Mouse (Mus musculus) lung, postnatal 10 days (tissue): ENCODE measurements around the gene Med14.

Experiments used
- DNase-seq: peaks from one replicate; pipeline ENCODE4 v3.0.0; 2021

The Med14 gene

DNA sequence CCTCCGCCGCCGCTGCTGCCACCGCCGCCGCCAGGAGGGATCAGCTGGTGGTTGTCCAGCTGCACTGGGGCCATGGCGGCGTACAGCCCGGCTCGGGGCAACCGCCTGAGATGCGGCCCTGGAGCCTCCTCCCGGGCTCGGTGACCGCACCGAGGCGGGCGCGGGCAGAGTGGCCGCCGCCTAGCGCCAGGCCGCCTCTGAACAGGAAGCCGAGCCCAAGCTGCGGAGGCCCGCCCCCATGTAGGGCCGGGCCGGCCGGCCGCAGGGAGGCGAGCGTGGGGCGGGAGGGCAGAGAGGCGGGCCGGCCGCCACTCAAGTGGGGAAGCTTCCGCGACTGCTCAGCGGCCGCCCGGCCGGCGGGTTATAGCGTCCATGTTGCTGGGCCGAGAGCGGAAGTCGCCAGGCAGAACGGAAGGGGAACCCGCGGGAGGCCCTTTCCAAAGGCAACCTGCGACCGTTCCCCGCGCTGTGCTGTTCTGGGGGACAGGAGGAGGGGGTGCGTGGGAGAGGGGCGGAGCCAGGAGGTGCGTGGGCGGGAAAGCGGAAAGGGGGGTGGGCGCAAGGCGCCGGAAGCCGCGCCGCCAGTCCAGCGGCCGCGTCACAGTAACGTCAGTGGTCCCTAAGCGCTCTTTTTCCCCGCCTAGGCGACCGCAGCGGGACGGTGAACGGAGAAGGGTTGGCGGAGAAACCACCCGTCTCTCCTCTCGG is at the start of gene Med14:
Gene Med14 (minus strand): TSS at position 448 of the 708 bp plus-strand sequence.
- DNase-seq: peak; percentile 89

DNA sequence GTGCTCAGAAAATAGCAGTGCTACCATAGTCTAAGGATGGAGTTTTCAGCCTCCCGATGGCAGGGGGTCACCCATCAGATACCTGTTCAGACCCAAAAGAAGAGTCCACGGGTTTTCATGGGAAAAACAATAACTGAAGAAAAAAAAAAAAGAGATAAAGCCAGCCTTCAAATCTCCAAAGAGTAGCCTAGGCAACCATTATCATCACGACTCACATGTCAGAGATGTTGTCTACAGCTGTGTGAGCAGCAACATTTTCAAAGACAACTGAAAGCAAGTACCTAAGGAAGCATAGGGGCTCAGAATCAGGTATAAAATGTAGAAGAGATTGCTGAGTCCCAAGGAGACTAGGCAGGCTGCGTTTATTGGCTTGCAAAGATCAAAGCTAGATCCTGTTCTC is 38.7 kb upstream of the Med14 start:
- no peak for DNase-seq

DNA sequence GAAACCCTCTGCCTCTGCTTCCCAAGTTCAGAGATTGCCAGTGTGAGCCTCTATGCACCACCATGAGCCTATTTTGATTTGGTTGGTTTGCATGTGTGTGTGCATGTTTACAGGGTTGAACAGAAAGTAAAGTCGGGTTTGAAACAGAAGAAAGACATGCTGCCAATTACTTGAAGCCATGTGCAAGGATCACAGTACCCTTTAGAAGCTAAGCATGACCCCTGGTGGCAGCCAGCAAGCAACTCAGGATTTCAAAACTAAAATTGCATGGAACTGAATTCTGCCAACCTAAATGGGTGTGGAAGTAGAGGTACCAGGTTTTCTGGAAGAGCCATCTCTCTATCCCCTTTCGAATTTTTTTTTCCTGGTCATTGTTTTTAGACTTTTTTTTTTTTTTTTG is 33.0 kb upstream of the Med14 start:
- DNase-seq: peak; percentile 58

DNA sequence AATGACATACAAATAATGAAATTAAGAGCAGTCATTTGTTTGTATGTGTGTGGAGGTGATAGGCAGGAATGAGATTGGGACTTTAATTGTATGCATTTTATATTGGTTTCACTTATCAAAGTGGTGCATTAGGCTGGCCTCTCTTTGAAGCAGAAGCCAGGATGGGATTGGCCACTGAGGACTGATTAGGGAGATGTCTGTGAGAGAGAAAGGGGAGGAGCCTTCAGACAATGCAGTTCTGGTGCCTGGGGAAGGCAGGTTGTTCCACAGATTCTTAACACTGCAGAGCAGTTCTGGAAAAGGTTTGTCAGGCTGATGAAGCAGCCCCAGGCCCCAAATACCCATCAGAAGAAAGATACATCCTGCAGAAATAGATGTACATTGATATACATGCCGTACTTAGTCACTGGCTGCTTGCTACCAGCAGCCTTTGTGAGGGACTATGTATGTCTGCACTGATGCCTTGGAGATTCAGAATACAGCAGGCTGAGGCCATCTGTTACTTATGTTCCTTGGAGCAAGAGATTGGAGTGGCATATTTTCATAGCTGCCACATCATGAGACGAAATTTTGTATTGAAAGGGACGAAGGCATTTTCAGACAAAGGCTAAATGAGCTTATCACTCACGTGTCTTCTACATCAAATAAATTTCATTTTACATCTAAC is 29.9 kb upstream of the Med14 start:
- DNase-seq: no peak

DNA sequence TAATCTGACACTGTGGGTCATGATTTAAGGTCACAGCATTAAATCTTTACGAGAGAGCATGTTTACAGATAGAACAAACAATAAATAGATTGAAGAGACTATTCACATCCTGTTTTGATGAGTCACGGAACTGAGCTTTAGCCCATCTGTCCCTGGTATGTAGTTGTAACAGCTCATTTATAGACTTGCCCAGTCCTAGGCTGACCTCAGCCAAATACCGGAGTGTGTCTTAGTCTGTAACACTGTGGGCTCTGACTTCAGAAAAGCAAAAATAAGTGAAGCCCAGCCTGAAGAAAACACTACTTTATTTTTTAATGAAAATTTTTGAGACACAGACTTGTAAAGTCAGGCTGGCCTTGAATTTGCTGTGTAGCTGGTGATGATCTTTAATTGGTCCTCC is 11.4 kb upstream of the Med14 start:
- DNase-seq: peak; percentile 39

DNA sequence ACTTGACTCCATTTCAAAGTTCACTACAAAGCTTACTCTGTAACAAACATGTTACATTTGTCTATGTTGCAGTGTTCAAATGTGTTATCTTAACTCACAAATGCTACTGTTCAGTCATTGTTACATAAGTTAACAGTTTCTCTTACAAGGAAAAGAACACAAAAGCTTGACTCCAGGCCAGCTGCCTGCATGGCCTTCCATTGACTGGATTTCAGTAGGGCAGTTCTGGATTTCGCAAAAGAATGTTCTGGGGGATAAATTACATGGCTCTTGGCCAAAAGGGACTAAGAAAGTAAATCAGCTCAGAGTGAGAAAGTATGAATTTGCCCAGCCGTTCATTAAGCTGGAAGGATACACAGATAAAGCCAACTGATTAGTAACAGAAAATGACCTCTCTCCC is 9.7 kb upstream of the Med14 start:
- DNase-seq: peak; percentile 26

DNA sequence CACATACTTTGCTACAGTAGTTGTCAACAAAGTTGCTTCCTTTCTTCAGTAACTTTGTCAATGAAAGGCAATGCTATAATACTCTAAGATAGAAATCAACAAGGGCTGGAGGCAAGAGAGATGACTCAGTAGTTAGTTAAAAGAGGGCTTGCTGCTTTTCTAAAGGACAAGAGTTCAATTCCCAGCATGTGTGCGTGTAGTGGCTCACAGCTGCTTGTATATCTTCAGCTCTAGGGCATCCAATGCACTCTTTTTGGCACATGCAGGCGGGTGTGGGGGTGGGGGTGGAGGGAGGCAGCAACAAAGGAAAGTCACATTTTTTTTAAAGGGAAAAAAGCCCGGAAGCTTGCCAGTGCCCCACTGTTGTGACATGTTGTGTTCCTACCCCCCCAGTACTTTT is 6.7 kb upstream of the Med14 start:
- no peak for DNase-seq

DNA sequence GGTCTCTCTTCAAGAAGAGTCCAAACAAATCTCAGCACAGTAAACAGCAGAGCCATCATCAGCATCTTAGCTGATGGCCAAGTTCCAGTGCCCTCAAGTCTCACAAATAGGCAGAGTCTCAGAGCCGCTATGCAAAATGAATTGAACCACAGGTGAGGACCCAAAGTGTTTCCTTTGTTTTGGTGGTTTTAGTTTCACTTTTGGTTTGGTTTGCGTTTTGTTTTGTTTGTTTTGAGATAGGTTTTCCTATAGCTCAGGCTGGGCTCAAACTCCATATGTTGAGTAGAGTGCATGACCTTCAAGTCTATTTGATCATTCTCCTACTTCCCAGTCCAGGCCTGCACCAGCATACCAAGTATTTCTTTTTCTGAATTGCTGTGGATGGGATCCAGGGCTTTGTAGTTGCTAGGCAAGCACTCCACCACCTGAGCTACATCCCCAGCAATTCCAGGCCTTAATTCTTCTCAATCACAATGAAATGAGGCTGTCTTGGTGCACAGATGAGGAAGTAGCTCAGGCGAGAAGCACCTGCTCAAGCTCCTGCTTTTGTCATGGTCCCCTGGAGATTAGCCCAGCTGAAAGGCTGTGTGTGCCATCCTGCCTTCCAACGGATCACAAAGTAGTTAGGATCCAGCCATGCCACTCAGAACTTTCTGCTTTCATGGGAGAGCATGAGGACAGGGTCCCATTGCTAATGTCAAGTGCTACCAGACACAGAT is 5.1 kb upstream of the Med14 start:
- no peak for DNase-seq

DNA sequence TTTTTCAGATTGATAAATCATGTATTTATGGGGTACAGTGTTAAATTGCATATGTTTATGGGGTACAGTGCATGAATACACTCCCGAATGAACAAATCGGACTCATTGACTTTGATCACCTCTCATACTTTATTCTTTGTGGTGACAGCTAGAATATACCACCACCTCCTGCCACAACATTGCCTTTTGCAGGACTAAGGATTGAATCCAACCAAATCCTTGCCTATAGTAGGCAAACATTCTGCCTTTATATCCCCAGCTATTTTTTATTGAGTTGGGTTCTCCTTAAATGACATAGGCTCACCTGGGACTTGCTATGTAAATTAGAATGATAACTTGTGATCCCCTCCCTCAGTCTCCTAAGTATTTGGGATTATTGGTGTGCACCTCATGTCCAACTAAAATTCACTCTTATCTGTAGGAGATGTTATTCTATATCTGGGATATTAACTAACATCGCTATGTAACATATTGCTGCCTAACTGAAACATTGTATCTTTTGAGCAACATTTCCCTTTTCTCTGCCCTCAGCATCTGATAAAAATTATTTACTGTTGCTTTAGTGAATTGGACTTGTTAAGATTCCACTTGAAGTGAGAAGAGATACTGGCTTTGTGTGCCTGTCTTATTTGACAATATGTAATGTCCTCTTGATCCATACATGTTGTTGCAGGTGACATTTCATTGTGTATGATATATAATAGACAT is 1.4 kb upstream of the Med14 start:
- no peak for DNase-seq

DNA sequence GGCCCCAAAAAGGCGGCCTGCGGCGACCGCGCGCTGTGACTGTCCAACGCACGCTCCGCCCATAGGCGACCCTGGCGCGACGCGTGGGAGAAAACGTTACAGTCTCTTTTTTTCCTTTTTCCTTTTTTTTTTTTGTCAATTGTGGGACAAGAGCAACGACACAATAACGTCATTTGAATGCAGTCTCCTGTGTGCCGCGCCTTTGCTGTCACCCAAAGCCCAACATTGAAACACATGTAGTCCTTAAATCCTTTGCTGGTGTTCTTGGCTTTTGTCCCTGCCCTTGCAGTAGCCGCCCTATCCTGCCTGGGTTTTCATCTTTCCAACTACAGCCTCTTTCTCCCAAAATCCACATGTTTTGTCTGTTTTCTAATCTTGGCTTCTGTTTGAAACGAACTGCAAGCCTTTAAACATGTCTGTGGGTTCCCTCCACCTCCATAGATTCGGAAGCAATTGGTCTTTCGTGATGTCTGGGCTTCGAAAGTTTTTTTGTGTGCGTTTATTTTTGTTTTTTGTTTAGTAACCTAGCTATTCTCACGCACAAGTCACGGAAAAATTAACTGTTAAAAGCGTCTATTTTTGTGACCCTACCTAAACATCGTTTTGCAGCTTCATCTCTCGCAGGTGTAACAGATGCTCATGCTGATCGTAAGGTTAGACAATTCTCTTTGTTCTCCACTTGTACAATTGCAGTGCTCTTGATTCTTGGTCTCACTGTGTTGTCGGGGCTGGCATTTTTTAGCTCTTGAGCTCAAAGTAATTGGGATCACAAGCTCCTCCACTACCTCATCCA is 657 bp upstream of the Med14 start:
- DNase-seq: no peak

DNA sequence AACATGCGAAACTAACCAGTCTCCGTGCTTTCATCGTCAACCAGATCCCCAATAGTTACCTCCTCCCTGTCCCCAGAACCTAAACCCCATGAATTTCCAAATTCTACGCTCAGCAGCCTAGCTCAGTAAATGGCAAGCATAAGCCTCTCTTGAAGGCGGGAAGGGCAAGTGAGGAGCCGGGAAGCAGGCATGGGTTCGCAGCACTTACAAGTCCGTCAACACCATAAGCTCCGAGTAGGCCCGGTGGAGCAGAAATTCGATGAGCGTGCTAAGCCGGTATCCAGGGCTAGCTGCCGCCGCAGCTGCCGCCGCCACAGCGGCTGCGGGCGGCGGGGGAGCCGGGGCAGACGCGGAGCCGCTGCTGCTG is 631 bp downstream of the Med14 start:
- DNase-seq: no peak

DNA sequence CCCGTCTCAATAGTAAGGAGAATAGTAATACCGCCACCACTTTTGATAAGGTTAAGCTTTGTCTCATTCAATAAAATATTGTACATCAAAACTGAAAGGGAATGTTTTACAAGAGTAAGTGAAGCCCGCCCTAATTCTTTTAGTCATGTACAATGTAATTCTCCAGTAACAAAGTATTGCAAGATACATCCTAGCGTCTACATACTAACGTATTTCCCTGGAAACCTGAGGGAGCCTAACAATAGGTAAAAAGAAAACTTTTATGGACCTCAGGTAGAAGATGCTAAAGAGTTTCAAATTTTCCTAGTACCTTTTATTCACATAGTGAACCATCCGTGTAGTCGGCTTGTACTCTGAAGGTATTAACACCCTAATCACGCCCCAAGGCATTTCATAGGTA is 1.4 kb downstream of the Med14 start:
- no peak for DNase-seq

DNA sequence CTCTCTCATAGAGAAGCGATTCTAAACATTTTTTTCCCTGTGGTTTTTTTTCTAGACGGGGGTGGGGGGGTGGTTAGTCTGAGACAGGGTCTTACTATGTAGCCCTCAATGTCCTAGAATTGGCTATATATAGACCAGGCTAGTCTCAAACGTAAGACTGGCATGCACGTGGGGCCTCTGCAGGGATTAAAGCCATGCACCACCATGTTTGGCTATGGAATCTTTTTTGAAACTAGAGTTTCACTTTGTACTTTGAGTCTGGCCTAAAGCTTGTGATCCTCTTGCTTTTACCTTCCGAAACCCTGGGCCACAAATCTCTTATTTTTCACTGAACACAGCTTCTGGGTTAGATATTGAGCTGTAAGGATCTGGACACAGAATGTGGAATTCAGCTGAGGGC is 2.2 kb downstream of the Med14 start:
- DNase-seq: no peak

DNA sequence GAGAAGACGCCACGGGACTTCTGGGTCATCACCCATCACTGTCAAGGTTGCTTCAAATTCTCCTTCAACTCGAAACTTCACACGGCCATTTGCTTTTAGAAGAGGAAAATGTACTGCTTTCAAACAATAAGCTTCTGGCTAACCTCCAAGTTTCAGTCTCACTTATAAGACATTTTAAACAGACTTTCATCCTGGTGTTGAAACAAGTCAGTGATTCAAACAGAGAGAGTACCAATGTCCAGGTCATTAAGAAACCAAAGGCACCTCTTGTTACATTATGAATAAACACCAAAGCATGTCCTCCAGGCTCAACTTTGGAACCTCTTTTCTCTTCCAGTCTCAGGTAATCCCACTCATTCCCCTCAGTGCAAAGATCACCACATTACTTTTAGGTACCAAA is 14.0 kb downstream of the Med14 start:
- no peak for DNase-seq

DNA sequence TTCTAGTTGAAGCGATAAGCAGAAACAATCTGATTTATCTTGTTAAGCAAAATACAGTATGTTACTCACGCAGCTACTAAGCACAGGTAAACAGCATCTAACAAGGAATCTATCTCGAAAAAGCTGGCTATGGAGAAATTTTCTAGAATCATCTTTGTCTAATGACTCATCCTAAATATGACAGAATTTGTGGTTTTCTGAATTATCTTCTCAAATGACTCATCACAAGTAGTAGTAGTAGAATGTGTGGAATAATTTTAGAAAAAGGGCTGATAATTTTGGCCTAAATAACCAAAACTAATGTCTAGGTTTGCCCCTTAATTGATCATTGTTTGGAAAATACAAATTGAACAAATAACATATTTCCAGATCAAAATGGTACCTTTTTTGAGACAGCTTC is 15.1 kb downstream of the Med14 start:
- DNase-seq: no peak

DNA sequence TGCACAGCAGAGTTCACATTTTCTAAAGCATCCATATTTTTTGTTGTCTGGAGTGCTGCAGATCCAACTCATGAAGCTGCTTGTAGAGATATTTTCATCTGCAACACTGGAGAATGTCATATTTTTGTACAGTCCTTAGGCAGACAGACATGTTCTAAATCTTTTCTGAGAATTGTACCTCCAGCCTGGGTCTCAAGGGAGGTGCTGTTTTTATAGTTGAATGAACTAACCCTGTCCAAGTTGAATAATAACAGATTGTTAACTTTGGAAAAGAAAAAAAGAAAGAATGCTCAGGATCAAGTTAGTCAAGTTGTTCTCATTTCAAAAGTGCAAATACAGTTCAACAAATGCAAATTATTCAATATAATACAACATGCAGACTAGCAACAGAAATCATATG is 21.5 kb downstream of the Med14 start:
- DNase-seq: no peak

DNA sequence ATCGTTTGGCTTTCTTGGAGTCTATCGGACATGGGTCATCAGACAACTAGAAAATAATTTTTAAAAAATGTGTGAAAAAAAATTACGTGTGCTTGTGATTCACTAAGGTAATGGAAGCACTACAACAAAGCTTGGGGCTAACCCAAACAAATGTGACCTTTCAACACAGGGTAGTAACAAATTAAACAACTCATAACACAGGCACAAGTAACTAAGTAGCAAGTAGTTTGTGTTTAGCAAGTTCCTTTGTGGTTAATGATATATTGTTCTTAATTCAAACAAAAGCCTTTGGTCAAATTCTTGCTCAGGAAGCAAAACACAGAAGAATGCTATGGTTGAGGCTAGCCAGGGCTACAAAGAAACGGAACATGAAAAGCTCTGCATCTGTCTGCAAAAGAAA is 45.8 kb downstream of the Med14 start:
- DNase-seq: no peak

DNA sequence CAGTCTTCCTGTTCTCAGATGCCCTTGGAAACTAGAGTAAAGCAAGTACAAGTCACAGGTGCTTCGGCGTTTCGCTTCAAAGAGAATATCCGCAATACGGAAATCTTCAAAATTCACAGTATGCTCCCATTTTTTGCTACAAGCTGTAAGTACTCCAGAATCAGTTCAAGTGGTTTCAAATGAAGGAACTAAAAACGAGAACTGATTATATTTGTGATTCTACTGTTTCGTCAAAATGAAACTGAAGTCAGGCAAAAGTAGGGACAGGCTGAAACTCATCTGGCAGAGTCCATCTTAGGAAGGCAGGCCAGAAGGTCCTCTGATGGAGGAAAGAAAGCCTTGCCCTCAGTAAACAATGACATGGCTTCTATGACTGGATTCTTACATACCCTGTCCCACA is 48.1 kb downstream of the Med14 start:
- no peak for DNase-seq

DNA sequence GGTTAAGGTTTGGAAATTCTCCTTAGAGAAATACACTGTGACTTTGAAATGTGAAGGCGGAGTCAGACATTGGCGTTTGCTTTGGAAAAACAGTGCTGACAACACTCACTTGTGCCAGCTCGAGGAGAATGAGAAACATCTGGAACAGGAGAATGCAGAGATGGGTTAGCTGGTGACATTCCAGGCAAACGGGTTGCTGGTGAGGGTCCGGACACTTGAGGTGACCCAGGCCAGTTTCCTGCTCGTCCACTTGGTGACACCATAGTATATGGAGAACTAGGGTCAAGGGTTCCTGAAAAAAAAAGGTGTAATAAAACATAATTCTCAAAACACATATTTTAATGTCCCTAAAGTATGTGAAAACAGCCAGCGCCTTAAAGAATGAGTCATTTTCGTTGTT is 75.0 kb downstream of the Med14 start:
- peak; percentile 35 for DNase-seq

DNA sequence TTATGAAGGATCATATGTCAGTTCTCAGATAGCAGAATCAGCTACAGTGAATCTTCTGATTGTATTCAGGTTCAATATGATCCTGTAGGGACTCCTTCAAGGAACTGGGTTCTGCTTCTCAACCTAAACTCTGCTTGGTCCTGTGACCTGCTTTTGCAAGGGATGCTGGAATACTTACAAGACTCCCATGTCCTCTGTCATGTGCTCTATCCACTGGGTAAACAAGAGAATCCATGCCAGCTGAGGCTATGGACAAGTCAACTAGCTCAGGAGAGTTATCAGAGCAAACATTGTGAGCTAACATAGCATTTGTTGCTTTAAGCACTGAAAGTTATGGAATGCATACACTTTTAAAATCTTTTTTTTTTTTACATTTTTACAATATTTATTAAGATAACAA is 75.8 kb downstream of the Med14 start:
- no peak for DNase-seq

DNA sequence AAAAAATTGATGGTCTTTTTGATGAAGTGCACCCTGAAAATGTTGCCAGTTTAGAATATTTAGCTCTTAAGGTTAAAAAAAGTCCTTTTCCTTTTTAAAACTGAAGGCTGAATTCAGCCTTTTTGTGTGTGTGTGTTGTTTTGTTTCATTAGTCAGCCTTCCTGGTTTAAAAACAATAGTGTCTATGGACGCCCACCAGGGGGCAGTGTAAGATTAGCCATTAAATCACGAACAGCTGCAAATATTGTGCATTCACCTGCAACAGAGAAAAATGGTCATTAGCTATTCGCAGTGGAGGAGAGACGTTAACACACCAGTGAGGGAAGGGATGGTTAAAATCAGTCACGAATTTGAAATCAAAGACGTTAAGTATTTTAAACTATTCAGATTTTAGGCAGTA is 84.5 kb downstream of the Med14 start:
- DNase-seq: peak; percentile 72

DNA sequence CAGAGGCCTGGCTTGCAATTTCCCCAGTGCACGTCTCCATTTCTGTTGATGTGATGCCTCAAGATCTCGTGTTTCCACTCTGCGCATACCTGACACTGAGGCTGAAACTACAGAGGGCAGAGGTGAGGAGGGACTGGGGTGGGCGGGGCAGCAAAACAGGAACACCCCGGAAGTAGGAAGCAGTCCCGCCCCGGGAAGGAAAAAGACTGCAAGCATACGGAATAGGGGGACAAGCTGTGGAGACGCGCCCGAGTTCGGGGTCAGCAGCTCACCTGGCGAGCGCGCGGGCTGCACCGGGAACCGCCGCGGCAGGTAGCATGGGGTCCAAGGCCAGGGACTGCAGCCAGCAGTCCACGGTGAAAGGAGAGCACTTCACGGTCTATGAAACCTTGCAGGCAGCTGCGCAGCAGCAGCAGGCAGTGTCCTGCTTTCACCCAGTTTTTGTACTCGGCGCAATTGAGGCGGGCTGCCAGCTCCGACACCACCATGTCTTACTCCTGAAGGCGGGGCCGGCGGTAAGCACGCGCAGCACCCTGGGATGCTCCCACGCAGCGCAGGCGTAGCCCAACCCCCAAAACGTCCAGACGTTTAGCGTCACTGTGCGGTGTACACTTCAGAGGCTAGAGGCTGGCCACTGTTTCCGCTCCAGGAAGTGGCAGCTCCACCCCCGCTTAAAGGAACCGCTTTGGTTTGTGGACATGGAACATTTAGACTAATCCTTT is 88.7 kb downstream of the Med14 start, which contains the start of gene 1810030O07Rik:
Gene 1810030O07Rik (minus strand): TSS at position 615 of the 722 bp plus-strand sequence.
- peak; percentile 95 for DNase-seq
